Mouse (Mus musculus): ENCODE results near the gene Zcchc3. TPM values are rescaled to one million over a fixed set of nuclear protein-coding genes. Genes with fewer than 3 reads are reported as not detected.

Gene Zcchc3
- polyA plus RNA-seq, 1 experiment from 2014 or later: 55.0 TPM

DNA sequence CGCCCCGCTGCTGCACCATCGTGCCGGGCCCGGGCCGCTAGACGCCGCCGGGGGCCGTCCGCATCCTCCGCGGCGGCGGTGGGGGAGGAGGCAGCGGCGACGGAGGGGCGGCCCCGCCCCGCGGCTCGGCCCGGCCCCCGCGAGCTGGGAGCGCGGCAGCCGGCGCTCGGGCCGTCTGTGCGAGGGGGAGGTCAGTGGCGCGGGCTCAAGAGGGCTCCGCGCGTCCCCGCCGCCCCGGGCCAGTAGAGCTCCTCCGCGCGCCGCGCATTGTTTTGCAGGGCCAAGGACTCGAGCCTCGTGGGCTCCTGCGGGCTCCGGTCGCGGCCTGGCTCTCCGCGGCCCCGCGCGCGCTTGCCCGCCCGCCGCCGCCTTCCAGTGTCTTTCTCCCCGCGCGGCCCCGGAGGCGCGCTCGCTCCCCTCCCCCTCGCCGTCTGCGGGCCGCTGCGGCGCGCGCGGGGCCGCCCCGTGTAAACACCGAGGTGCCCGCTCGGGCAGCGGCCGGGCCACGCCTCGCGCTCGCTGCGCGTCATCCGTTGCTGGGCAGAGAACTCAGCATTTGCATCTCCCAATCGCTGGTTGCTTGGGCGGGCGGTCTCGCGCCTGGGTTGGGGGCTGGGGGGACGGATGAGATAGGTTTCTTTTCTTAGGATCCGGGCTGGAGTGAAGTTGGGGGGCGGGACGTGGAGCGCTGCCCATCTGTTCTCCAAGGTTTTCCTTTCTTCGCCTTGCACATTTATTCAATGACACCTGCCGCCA, 17.0 kb downstream of the Zcchc3 start, which contains the start of gene Sox12:
Gene Sox12 (minus strand): TSS at position 384 of the 756 bp plus-strand sequence.
- H3K4me1 ChIP-seq (ENCODE audit: control insufficient read depth, insufficient read depth, low read length): peaks cover 34% of the 10 kb centered on the region
- DNase-seq (ENCODE audit: low spot score, missing footprints) (peak; percentile 100), ATAC-seq (ENCODE audit: low FRiP score) (peak; percentile 62)
- H3K27ac ChIP-seq (ENCODE audit: low read depth, low read length): peak within 1 kb of the TSS; percentile 99
- H3K36me3 ChIP-seq (ENCODE audit: control insufficient read depth, insufficient read depth, low read length): no peaks in the 10 kb centered on the region
- under 1% methylated on average over 73 of the region's 104 CpGs for WGBS
- H3K9me3 ChIP-seq (ENCODE audit: control insufficient read depth, low read length): no peaks in the 10 kb centered on the region
- H3K4me2 ChIP-seq: peak within 1 kb of the TSS; percentile 92
- no peaks in the 10 kb centered on the region for H3K27me3 ChIP-seq (ENCODE audit: control insufficient read depth, insufficient read depth, low read length)
- H3K9ac ChIP-seq (ENCODE audit: low read length): peak within 1 kb of the TSS; percentile 98
- peak within 1 kb of the TSS; percentile 90 for H3K4me3 ChIP-seq (ENCODE audit: low read depth, low read length)

DNA sequence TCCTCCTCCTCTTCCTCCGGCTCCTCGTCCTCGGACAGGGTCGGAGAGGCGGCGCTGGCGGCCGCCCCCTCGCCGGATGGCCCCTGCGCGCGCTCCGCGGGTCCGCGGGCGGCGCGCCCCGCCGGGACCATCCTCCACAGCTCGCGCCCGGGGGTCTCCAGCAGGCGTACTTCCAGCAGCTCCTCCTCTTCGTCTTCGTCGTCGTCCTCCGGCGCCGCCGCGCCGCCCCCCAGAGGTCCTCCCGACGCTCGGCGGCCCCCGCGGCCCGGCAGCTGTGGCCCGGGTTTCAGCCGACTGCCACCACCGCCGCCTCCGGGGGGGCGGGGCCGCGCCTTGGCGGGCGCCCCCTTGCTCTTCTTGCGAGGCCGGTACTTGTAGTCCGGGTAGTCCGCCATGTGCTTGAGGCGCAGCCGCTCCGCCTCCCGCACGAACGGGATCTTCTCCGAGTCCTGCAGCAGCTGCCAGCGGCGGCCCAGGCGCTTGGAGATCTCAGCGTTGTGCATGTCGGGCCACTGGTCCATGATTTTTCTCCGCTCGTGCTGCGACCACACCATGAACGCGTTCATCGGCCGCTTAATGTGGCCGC, 17.7 kb downstream of the Zcchc3 start:
- ATAC-seq (ENCODE audit: low FRiP score): peak; percentile 13
- peak overlapping the region; percentile 90 for H3K4me3 ChIP-seq (ENCODE audit: low read depth, low read length)

DNA sequence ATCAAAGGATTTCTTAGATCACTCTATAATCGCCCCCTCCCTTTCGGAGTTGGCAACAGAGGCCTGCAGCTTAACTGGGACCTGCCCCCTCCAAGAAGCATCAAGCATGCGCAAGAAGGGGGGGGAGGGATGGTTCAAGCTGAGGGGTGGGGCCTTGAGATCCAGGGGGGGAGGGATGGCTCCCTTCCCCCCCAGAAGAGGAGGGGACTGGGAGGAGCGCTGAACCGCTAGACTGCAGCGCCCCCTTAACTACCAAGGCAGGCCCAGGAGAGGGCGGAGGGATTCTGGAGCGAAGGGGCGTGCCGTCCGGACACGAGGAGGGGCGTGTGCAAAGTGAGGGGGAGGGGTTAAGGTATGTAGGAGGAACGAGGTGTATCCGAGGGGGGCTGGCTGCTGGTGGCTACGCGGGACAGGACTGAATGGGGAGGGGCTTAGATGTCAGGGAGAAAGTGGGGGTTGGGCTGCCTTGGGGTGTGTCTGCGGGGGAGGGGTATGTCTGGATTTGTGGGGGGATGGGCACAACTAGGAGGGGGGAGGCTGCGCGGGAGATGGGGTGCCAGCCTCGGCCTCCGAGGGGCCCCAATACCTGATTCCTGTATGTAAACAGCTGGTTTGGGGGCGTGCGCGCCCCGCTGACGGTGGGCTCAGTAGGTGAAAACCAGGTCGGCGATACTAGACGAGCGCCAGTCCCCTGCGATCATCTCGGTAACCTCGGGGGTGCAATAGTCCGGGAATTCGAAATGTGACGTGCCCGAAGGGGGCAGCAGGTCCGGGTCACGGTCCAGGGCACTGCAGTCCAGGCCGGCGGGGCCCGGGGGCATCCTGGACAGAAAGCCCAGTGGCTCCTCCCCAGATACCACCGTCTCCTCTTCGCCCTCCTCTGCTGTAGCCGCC, 18.5 kb downstream of the Zcchc3 start:
- Histone ChIP-seq H3K36me3 (ENCODE audit: control insufficient read depth, insufficient read depth, low read length) (no peaks in the 10 kb centered on the region), H3K9me3 (ENCODE audit: control insufficient read depth, low read length) (no peaks in the 10 kb centered on the region), H3K4me2 (peak overlapping the region; percentile 92), H3K27me3 (ENCODE audit: control insufficient read depth, insufficient read depth, low read length) (no peaks in the 10 kb centered on the region), H3K4me3 (ENCODE audit: low read depth, low read length) (peak overlapping the region; percentile 90), H3K27ac (ENCODE audit: low read depth, low read length) (peak overlapping the region; percentile 99), H3K9ac (ENCODE audit: low read length) (peak overlapping the region; percentile 98), H3K4me1 (ENCODE audit: control insufficient read depth, insufficient read depth, low read length) (peaks cover 34% of the 10 kb centered on the region)
- DNase-seq (ENCODE audit: low spot score, missing footprints): peak; percentile 99
- WGBS: under 1% methylated on average over 44 of the region's 46 CpGs
- ATAC-seq (ENCODE audit: low FRiP score): peak; percentile 65

More for the DNA sequence above, 17.7 kb downstream of the Zcchc3 start:
- H3K4me1 ChIP-seq (ENCODE audit: control insufficient read depth, insufficient read depth, low read length): peaks cover 34% of the 10 kb centered on the region
- H3K27me3 ChIP-seq (ENCODE audit: control insufficient read depth, insufficient read depth, low read length): no peaks in the 10 kb centered on the region
- H3K9ac ChIP-seq (ENCODE audit: low read length): peak overlapping the region; percentile 98
- WGBS: under 1% methylated on average over 68 of the region's 77 CpGs
- peak; percentile 97 for DNase-seq (ENCODE audit: low spot score, missing footprints)
- H3K27ac ChIP-seq (ENCODE audit: low read depth, low read length): peak overlapping the region; percentile 99
- peak overlapping the region; percentile 92 for H3K4me2 ChIP-seq
- H3K36me3 ChIP-seq (ENCODE audit: control insufficient read depth, insufficient read depth, low read length): no peaks in the 10 kb centered on the region
- no peaks in the 10 kb centered on the region for H3K9me3 ChIP-seq (ENCODE audit: control insufficient read depth, low read length)

DNA sequence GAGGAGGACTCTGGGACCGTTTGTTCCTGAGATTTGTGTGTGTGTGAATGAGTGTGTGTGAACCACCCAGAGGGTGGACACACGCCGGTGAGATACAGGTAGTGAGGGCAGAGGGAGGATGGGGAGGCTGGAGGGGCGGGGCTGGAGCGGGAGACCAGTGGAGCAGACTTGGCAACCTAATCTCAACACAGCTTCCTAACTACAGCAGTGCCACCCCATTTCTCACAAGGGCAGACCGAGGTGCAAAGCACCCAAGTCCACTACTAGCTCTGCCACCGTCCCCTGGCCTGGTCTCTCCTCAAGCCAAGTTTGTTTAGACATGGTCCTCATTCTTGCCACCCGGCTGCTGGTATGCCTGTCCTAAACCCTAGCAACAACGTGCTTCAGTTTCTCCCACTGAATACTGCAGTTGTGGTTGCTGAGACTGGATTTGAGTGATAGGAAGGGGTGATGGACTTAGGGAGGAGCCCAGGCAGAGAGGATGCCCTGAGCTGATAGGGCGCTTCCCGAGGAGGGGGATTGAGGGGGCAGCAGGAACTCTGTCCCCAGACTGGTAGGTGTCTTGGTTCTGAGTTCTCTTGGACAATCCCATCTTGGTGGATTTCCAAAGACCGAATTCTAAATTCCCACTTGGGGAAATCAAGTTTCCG, 19.4 kb downstream of the Zcchc3 start:
- 20% methylated on average over 13 of the region's 13 CpGs for WGBS
- Histone ChIP-seq H3K4me2 (peak overlapping the region; percentile 92), H3K4me1 (ENCODE audit: control insufficient read depth, insufficient read depth, low read length) (peaks cover 34% of the 10 kb centered on the region), H3K36me3 (ENCODE audit: control insufficient read depth, insufficient read depth, low read length) (no peaks in the 10 kb centered on the region), H3K27ac (ENCODE audit: low read depth, low read length) (peak overlapping the region; percentile 9; the same call in 1 of the 2 replicates), H3K27me3 (ENCODE audit: control insufficient read depth, insufficient read depth, low read length) (no peaks in the 10 kb centered on the region), H3K4me3 (ENCODE audit: low read depth, low read length) (peak overlapping the region; percentile 90), H3K9ac (ENCODE audit: low read length) (peak overlapping the region; percentile 98), H3K9me3 (ENCODE audit: control insufficient read depth, low read length) (no peaks in the 10 kb centered on the region)
- DNase-seq (ENCODE audit: low spot score, missing footprints) (peak; percentile 94), ATAC-seq (ENCODE audit: low FRiP score) (no peak)

DNA sequence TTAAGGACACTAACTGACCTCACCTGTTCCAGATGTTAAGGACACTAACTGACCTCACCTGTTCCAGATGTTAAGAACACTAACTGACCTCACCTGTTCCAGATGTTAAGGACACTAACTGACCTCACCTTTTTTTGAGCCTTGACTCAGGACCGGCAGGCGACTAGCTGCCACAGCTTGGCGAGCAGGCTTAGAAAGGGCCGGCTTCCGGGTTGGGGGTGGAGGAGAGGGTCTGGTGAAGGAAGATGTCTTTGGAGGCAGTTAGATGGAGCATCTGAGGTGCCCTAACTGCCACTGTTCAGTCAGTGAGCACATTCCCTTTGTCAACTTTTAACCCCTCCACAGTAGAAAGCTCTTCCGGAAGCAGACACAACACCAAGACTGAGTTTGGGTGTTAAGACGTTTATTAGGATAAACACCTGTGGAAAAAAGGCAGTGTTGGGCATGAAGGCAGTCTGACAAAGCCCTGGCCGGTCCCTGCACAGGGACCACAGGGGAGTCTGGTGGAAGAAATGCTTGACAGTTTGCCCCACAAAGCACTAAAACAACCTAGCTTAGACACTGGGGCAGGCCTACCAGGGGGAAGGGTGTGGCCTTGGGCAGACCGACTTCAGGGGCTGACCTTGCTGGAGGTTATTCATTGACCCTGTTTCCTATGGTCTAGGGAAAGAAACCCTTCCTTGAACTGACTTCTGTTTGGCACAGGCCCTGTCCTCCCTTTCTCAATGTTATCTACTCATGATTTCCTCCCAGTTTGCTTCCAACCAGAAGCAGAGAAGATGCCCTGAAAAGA, 21.4 kb downstream of the Zcchc3 start:
- H3K4me2 ChIP-seq: no peak overlapping the region
- H3K27ac ChIP-seq (ENCODE audit: low read depth, low read length): no peak overlapping the region
- 45% methylated on average over 9 of the region's 9 CpGs for WGBS

DNA sequence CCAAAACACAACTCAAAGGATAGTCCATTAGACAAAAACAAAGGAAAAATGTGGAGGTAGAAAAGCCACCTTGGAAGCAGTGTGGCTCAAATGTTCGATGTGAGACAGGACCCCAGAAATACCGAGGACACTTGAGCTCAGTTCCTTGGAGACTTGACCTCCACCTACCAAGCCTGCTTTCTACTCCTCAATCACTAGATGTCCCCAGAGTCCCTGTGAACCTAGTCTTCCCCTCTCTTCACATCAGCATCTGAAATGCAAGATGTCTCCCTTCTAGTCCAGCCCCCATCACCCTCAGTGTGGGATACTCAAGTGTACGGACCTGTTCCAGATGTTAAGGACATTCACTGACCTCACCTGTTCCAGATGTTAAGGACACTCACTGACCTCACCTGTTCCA, 22.0 kb downstream of the Zcchc3 start:
- Histone ChIP-seq H3K27me3 (ENCODE audit: control insufficient read depth, insufficient read depth, low read length) (no peaks in the 10 kb centered on the region), H3K27ac (ENCODE audit: low read depth, low read length) (no peak overlapping the region), H3K4me2 (no peak overlapping the region), H3K36me3 (ENCODE audit: control insufficient read depth, insufficient read depth, low read length) (no peaks in the 10 kb centered on the region), H3K9me3 (ENCODE audit: control insufficient read depth, low read length) (no peaks in the 10 kb centered on the region), H3K4me1 (ENCODE audit: control insufficient read depth, insufficient read depth, low read length) (peaks cover 19% of the 10 kb centered on the region), H3K9ac (ENCODE audit: low read length) (no peak overlapping the region), H3K4me3 (ENCODE audit: low read depth, low read length) (no peak overlapping the region)
- no peak for ATAC-seq (ENCODE audit: low FRiP score)
- peak; percentile 90 for DNase-seq (ENCODE audit: low spot score, missing footprints)
- WGBS: 8% methylated on average over 3 of the region's 3 CpGs

More for the DNA sequence above, 21.4 kb downstream of the Zcchc3 start:
- no peaks in the 10 kb centered on the region for H3K36me3 ChIP-seq (ENCODE audit: control insufficient read depth, insufficient read depth, low read length)
- no peaks in the 10 kb centered on the region for H3K27me3 ChIP-seq (ENCODE audit: control insufficient read depth, insufficient read depth, low read length)
- H3K9me3 ChIP-seq (ENCODE audit: control insufficient read depth, low read length): no peaks in the 10 kb centered on the region
- H3K4me1 ChIP-seq (ENCODE audit: control insufficient read depth, insufficient read depth, low read length): peaks cover 21% of the 10 kb centered on the region
- ATAC-seq (ENCODE audit: low FRiP score): no peak
- no peak overlapping the region for H3K4me3 ChIP-seq (ENCODE audit: low read depth, low read length)
- DNase-seq (ENCODE audit: low spot score, missing footprints): peak; percentile 79
- H3K9ac ChIP-seq (ENCODE audit: low read length): no peak overlapping the region

DNA sequence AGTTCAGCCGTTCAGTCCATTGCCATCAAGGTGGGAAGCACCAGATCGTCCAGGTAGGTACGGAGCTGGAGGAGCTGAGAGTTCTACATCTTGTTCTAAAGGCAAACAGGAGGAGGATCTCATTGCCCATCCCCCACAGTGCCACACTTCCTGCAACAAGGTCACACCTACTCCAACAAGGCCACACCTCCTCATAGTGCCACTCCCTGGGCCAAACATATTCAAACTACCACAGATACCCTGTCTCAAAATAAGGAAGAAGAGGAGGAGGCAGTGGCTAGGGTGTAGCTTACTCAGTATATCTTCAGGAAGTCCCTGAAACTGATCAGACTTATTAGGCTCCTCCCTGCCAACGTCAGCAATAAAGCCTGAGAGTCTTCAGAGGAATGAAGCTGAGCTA, 30.6 kb downstream of the Zcchc3 start:
- H3K9me3 ChIP-seq (ENCODE audit: control insufficient read depth, low read length): no peaks in the 10 kb centered on the region
- 88% methylated on average over 4 of the region's 4 CpGs for WGBS
- DNase-seq (ENCODE audit: low spot score, missing footprints) (peak; percentile 8), ATAC-seq (ENCODE audit: low FRiP score) (no peak)
- no peak overlapping the region for H3K9ac ChIP-seq (ENCODE audit: low read length)
- no peaks in the 10 kb centered on the region for H3K4me1 ChIP-seq (ENCODE audit: control insufficient read depth, insufficient read depth, low read length)
- H3K27me3 ChIP-seq (ENCODE audit: control insufficient read depth, insufficient read depth, low read length): no peaks in the 10 kb centered on the region
- no peak overlapping the region for H3K4me3 ChIP-seq (ENCODE audit: low read depth, low read length)
- H3K36me3 ChIP-seq (ENCODE audit: control insufficient read depth, insufficient read depth, low read length): no peaks in the 10 kb centered on the region
- no peak overlapping the region for H3K27ac ChIP-seq (ENCODE audit: low read depth, low read length)
- H3K4me2 ChIP-seq: no peak overlapping the region

DNA sequence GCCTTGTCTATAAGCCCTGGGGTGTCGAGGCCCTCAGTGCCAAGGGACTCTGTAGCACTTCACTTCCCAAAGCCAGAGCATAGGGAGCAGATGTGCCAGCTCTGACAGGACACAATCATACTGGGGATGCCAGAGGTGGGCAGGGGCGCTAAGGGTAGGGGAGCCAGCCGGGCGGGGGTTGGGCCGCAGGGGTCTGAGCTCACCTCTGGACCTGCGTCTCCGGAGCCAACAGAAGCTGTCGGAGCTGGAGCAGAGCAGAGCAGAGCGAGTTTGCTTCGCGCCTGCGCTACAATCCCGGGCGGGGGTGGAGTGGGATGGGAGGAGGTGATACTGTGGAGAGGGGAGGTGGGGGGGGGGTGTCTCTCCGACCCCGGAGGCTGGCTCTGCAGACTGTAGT, 38.5 kb downstream of the Zcchc3 start, which contains the start of gene Nrsn2:
Gene Nrsn2 (minus strand): TSS at position 294 of the 397 bp plus-strand sequence.
- peak within 1 kb of the TSS; percentile 72 for H3K27ac ChIP-seq (ENCODE audit: low read depth, low read length)
- 1% methylated on average over 16 of the region's 16 CpGs for WGBS
- H3K27me3 ChIP-seq (ENCODE audit: control insufficient read depth, insufficient read depth, low read length): peaks cover 5% of the 10 kb centered on the region; the same call in 1 of the 2 replicates
- peak within 1 kb of the TSS; percentile 44 for H3K4me2 ChIP-seq
- peak within 1 kb of the TSS; percentile 16 for H3K4me3 ChIP-seq (ENCODE audit: low read depth, low read length)
- peak within 1 kb of the TSS; percentile 28 for H3K9ac ChIP-seq (ENCODE audit: low read length)
- DNase-seq (ENCODE audit: low spot score, missing footprints) (peak; percentile 92), ATAC-seq (ENCODE audit: low FRiP score) (peak; percentile 67)
- H3K36me3 ChIP-seq (ENCODE audit: control insufficient read depth, insufficient read depth, low read length): no peaks in the 10 kb centered on the region
- no peaks in the 10 kb centered on the region for H3K9me3 ChIP-seq (ENCODE audit: control insufficient read depth, low read length)
- H3K4me1 ChIP-seq (ENCODE audit: control insufficient read depth, insufficient read depth, low read length): peaks cover 14% of the 10 kb centered on the region

Data from midbrain, embryonic 11.5 days (tissue).